Mouse (Mus musculus): ENCODE results near the gene Prdx2. TPM values are rescaled to one million over a fixed set of nuclear protein-coding genes. Genes with fewer than 3 reads are reported as not detected.

The Prdx2 gene
- polyA plus RNA-seq, 1 experiment from 2014 or later = 677 TPM

- Histone ChIP-seq H3K9me3 (no peaks in the 10 kb centered on the region), H3K27ac (no peak within 1 kb of the TSS), H3K4me3 (replicated peaks) (peak within 1 kb of the TSS; percentile 40), H3K9ac (no peak within 1 kb of the TSS), H3K27me3 (replicated peaks) (peaks cover 44% of the 10 kb centered on the region), H3K4me2 (peak within 1 kb of the TSS; percentile 77), H3K36me3 (no peaks in the 10 kb centered on the region), H3K4me1 (peaks cover 12% of the 10 kb centered on the region)
- 0 out of 2 replicates have a peak, but pooled peaks have one; percentile 37 for ATAC-seq (ENCODE audit: insufficient read depth, low FRiP score, low read depth)
- under 1% methylated on average over 49 of the region's 50 CpGs for WGBS
Observed at GRCm38 (mm10) chr8:84936962-84937546, 32.3 kb upstream of the Prdx2 start, which contains the start of gene Mast1. Mast1 (minus strand) TSS chr8:84937359.

GRCm38 (mm10) chr8:84937620-84938485, 31.5 kb upstream of the Prdx2 start:
- peak overlapping the region; percentile 40; the same call in 1 of the 2 replicates for H3K4me3 ChIP-seq (replicated peaks)
- no peaks in the 10 kb centered on the region for H3K36me3 ChIP-seq
- H3K27ac ChIP-seq = no peak overlapping the region
- ATAC-seq (ENCODE audit: insufficient read depth, low FRiP score, low read depth) = no peak
- H3K4me2 ChIP-seq = peak overlapping the region; percentile 77
- H3K4me1 ChIP-seq = peaks cover 12% of the 10 kb centered on the region
- no peak overlapping the region for H3K9ac ChIP-seq
- H3K9me3 ChIP-seq = no peaks in the 10 kb centered on the region
- H3K27me3 ChIP-seq (replicated peaks) = peaks cover 44% of the 10 kb centered on the region
- WGBS = 60% methylated on average over 13 of the region's 13 CpGs

DNA sequence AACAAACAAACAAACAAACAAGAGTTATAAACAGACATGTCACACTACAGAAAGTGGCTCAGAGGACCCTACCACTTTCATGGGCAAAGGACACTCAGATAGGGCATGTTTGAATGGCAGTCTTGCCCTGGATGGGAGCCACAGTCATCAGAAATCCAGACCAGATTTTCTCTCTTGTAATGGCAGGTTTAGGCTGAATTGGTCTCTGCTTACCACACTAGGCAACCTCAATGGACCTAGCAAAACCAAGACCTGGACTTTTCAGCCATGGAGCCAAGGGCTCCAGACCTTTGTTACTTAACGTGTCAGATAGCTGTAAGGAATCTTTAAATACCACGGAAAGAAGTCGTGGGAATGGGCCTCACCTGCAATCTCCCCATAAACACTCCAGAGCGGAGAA, 25.7 kb upstream of the Prdx2 start:
- ATAC-seq (ENCODE audit: insufficient read depth, low FRiP score, low read depth) = no peak
- H3K27ac ChIP-seq = no peak overlapping the region
- H3K4me3 ChIP-seq (replicated peaks) = no peak overlapping the region
- H3K4me2 ChIP-seq = no peak overlapping the region
- H3K4me1 ChIP-seq = peaks cover 22% of the 10 kb centered on the region
- peaks cover 48% of the 10 kb centered on the region for H3K27me3 ChIP-seq (replicated peaks)
- no peaks in the 10 kb centered on the region for H3K36me3 ChIP-seq
- WGBS = 20% methylated on average over 4 of the region's 4 CpGs
- H3K9ac ChIP-seq = no peak overlapping the region
- no peaks in the 10 kb centered on the region for H3K9me3 ChIP-seq

DNA sequence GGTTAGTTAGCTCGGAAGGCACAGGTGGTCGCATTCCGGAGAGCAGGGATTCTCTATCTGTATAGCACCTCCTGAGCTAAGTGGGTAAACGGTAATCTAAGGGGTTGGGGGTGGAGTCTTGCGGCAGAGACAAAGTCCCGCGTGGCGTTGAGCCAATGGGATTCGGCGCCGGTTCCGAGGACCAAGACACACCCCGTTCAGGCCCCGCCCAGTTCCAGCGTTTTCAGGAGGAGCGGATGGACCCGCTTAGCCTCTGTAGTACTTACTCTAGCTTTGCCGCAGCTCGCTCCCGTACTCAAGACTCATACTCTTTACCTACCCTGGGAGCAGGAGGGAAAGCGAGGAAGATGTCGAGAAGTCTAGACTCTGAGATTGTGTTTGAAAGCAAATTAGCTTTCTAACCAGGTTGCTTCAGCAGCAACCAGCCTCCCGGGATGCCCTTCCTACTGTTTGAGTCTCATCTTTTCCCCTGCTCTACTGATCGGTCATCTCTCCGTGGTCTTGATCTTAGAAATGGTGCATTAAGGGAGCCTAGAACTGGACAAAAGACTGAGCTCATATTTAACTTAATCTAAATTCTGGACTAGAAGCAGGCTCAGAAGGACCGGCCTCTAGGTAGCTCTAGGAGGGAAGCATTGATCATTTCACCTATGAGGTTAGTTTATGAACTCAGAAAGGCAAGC, 24.8 kb upstream of the Prdx2 start:
- peak; percentile 58 for ATAC-seq (ENCODE audit: insufficient read depth, low FRiP score, low read depth)
- no peaks in the 10 kb centered on the region for H3K9me3 ChIP-seq
- 0 out of 2 replicates have a peak overlapping the region, but pooled peaks have one; percentile 5 for H3K4me3 ChIP-seq (replicated peaks)
- peak overlapping the region; percentile 21; the same call in 1 of the 2 replicates for H3K4me2 ChIP-seq
- H3K4me1 ChIP-seq = peaks cover 22% of the 10 kb centered on the region
- 3% methylated on average over 26 of the region's 26 CpGs for WGBS
- no peak overlapping the region for H3K27ac ChIP-seq
- no peaks in the 10 kb centered on the region for H3K36me3 ChIP-seq
- H3K9ac ChIP-seq = no peak overlapping the region
- H3K27me3 ChIP-seq (replicated peaks) = peaks cover 48% of the 10 kb centered on the region

- no peaks in the 10 kb centered on the region for H3K36me3 ChIP-seq
- H3K9me3 ChIP-seq = no peaks in the 10 kb centered on the region
- ATAC-seq (ENCODE audit: insufficient read depth, low FRiP score, low read depth) = no peak
- peaks cover 54% of the 10 kb centered on the region for H3K27me3 ChIP-seq (replicated peaks)
- peak overlapping the region; percentile 42; the same call in 1 of the 2 replicates for H3K4me3 ChIP-seq (replicated peaks)
- 4% methylated on average over 11 of the region's 11 CpGs for WGBS
- H3K4me1 ChIP-seq = peaks cover 22% of the 10 kb centered on the region
- H3K4me2 ChIP-seq = peak overlapping the region; percentile 82
- H3K9ac ChIP-seq = no peak overlapping the region
- no peak overlapping the region for H3K27ac ChIP-seq
Observed at GRCm38 (mm10) chr8:84945235-84945632, 24.2 kb upstream of the Prdx2 start.

DNA sequence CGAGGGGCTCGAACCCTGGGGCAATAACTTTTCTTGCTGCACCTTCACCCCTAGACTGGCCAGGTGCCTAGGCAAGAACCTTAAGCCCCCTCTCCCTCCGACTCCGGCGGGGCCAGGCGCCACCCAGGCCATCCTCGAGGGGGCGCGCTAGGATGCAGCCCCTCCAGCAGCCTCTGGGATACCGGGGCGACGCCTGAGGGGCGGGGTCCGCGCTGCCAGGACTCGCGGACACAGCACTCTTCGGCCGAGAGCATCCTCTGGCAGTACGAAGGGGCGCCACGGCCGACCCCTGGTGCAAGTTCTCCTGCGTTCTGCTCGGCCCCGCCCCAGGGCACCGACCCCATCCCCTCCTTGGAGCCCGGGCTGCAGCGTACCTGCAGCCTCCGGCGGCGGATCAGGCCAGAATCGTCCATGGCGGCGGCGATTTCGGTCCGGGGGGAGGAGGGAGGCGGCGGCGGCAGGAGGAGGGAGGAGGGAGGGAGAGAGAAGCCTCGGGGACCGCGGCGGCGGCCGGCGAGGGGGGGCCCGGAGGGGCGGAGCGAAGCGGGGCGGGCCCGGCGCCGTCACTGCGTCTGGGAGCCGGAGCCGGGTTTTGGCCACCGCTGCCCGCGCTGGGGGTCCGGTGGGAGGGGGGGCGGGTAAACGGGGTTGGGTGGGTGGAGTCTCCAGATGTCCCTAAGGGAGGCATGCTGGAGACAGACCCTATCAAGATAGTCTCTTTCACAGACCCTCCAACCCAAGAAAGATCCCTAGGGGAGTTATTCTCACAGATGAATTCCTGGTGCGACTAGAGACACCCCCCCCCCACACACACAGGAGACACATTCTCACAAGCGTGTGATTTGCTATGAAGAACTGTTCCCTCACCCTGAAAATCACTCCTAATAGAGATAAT, 23.5 kb upstream of the Prdx2 start:
- peaks cover 57% of the 10 kb centered on the region for H3K27me3 ChIP-seq (replicated peaks)
- no peak overlapping the region for H3K9ac ChIP-seq
- H3K4me3 ChIP-seq (replicated peaks) = peak overlapping the region; percentile 42
- no peak overlapping the region for H3K27ac ChIP-seq
- H3K4me1 ChIP-seq = peaks cover 22% of the 10 kb centered on the region
- ATAC-seq (ENCODE audit: insufficient read depth, low FRiP score, low read depth) = no peak; the same call in 1 of the 2 replicates
- peak overlapping the region; percentile 82 for H3K4me2 ChIP-seq
- no peaks in the 10 kb centered on the region for H3K36me3 ChIP-seq
- H3K9me3 ChIP-seq = no peaks in the 10 kb centered on the region
- WGBS = under 1% methylated on average over 54 of the region's 67 CpGs

- peak within 1 kb of the TSS; percentile 42 for H3K4me3 ChIP-seq (replicated peaks)
- no peak within 1 kb of the TSS for H3K9ac ChIP-seq
- H3K27ac ChIP-seq = no peak within 1 kb of the TSS
- peaks cover 61% of the 10 kb centered on the region for H3K27me3 ChIP-seq (replicated peaks)
- no peak for ATAC-seq (ENCODE audit: insufficient read depth, low FRiP score, low read depth)
- no peaks in the 10 kb centered on the region for H3K36me3 ChIP-seq
- H3K9me3 ChIP-seq = no peaks in the 10 kb centered on the region
- WGBS = 10% methylated on average over 17 of the region's 17 CpGs
- H3K4me1 ChIP-seq = peaks cover 22% of the 10 kb centered on the region
- H3K4me2 ChIP-seq = peak within 1 kb of the TSS; percentile 82
Observed at GRCm38 (mm10) chr8:84946528-84947240, 22.7 kb upstream of the Prdx2 start, which contains the start of gene Rtbdn. Rtbdn (plus strand) TSS chr8:84946991.

DNA sequence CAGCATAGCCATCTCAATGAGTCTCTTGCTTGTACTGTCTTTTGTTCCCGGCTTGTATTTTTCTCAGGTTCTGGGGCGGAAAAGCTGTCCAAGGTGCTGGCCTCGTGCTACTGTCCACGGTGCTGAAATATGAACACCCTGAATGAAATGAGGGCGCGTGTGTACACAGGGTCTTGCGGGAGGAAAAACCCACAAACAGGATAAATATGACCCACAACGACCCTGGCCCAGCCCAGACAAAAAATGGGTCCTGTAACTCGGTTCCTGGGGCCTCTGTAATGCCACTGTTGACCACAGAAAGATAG, 22.2 kb upstream of the Prdx2 start:
- WGBS = 11% methylated on average over 9 of the region's 9 CpGs
- no peak overlapping the region for H3K27ac ChIP-seq
- no peaks in the 10 kb centered on the region for H3K9me3 ChIP-seq
- no peak overlapping the region for H3K9ac ChIP-seq
- peaks cover 22% of the 10 kb centered on the region for H3K4me1 ChIP-seq
- no peak for ATAC-seq (ENCODE audit: insufficient read depth, low FRiP score, low read depth)
- no peaks in the 10 kb centered on the region for H3K36me3 ChIP-seq
- peaks cover 61% of the 10 kb centered on the region for H3K27me3 ChIP-seq (replicated peaks)
- no peak overlapping the region for H3K4me3 ChIP-seq (replicated peaks)
- no peak overlapping the region for H3K4me2 ChIP-seq

- Histone ChIP-seq H3K27ac (no peak overlapping the region), H3K4me1 (peaks cover 18% of the 10 kb centered on the region), H3K4me3 (replicated peaks) (no peak overlapping the region), H3K27me3 (replicated peaks) (peaks cover 48% of the 10 kb centered on the region), H3K9ac (no peak overlapping the region), H3K9me3 (no peaks in the 10 kb centered on the region), H3K4me2 (no peak overlapping the region), H3K36me3 (no peaks in the 10 kb centered on the region)
- no peak for ATAC-seq (ENCODE audit: insufficient read depth, low FRiP score, low read depth)
- WGBS = 22% methylated on average over 12 of the region's 12 CpGs
Observed at GRCm38 (mm10) chr8:84949753-84950152, 19.6 kb upstream of the Prdx2 start.

- no peaks in the 10 kb centered on the region for H3K4me1 ChIP-seq
Observed at GRCm38 (mm10) chr8:84952612-84953255, 16.7 kb upstream of the Prdx2 start.

More at GRCm38 (mm10) chr8:84952612-84953255, 16.7 kb upstream of the Prdx2 start:
- no peak overlapping the region for H3K4me3 ChIP-seq (replicated peaks)
- peak; percentile 75 for ATAC-seq (ENCODE audit: insufficient read depth, low FRiP score, low read depth)
- H3K9ac ChIP-seq = no peak overlapping the region
- 7% methylated on average over 18 of the region's 18 CpGs for WGBS
- no peaks in the 10 kb centered on the region for H3K9me3 ChIP-seq
- H3K36me3 ChIP-seq = peaks cover 5% of the 10 kb centered on the region; the same call in 1 of the 2 replicates
- H3K27ac ChIP-seq = no peak overlapping the region
- H3K4me2 ChIP-seq = peak overlapping the region; percentile 29
- H3K27me3 ChIP-seq (replicated peaks) = peaks cover 21% of the 10 kb centered on the region
